Mouse (Mus musculus) embryo, embryonic 10.5 days (tissue): Measurements from ENCODE around the gene Tmem150c.

ENCODE experiments used
- DNase-seq: peaks from one replicate; pipeline ENCODE4 v3.0.0-alpha.2; 2015; ENCODE audit warnings: low spot score

Tmem150c gene

GRCm38 (mm10) chr5:100159638-100159973 lies at the start of gene Tmem150c:
TSS of gene Tmem150c (minus strand) at chr5:100159808.
- DNase-seq: no peak

GRCm38 (mm10) chr5:100209093-100209492 lies 49.5 kb upstream of the Tmem150c start:
- no peak for DNase-seq

DNA sequence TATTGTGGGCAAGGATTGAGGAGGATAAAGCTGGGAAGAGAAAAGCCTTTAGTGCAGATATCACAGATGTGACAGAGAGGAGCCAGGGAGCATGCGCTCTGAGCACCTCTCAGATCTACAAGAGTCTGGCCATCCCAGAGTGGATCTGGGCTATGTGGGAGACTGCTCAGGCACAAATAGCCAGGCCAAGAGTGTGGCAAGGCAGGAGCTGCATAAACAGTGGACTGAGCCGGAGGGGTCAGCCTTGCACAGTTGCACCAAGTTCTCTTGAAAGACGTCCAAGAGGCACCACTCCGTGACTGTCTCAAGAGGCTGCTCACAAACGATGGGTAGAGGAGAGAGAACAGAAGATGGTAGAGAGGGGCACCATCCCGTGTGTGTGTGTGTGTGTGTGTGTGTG lies 47.1 kb upstream of the Tmem150c start:
- no peak for DNase-seq

DNA sequence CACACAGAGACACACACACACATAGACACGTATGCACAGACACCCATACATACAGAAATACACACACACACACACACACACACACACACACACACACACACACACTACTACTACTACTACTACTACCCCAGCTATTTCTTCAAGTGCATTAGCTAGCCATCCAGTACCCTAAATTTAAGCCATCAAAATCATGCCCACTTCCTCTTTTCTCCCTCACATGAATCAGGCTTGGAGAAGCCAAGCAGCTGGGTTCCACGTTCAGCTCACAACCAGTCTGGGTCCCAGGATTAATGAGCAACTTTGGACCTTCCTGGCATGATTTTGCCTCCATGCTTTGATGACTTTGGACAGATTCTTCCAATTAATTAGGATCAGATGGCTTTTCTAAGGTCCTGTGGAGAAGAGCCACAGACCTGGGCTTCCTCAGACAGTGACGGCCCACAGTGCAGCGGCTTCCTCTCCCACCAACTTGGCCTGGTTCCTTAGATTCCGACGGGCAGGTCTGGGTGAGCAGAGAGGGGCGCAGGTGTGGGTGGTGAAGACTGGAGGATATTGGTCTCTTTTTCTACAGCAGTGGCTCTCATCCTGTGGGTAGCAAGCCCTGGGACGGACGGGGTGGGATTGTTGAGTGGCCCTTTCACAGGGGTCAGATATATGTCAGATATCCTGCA lies 46.0 kb upstream of the Tmem150c start:
- no peak for DNase-seq

- peak; percentile 64 for DNase-seq
Observed at GRCm38 (mm10) chr5:100200805-100201204, 41.2 kb upstream of the Tmem150c start.

- no peak for DNase-seq
Observed at GRCm38 (mm10) chr5:100200296-100200695, 40.7 kb upstream of the Tmem150c start.

DNA sequence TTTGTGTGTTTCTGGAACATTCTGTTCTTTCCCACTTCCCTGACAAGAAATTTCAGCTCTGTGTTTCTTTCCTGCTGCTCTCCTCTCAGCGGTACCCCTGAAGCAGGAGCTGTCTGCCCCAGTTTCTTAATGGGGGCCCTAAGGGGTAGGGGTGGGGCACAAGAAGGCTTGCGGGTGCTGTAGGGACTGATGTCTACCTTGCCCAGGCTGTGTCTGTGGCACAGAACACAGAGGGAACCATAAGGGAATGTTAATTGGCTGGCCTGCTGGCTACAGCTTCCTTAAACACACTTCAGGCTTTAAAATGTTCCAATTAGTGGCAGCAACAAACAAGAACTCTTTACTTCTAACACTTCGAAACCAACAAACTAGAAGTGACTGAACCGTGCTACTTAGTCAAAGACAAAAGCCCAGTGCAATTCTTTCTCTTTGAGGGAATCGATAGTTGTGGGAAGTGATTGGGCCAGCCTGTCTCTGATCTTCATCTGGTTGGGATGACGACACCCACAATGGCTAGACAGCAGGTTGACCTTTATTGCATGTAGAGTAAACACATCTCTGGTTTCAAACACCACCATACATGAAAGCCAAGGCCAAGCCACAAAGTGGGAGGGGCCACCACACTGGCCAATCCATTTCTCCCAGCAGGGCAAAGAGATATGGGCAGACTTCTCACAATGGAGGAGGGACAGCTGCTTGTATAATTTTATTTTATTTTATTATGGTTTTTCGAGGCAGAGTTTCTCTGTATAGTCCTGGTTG lies 39.7 kb upstream of the Tmem150c start:
- DNase-seq: no peak

GRCm38 (mm10) chr5:100197476-100197875 lies 37.9 kb upstream of the Tmem150c start:
- no peak for DNase-seq

DNA sequence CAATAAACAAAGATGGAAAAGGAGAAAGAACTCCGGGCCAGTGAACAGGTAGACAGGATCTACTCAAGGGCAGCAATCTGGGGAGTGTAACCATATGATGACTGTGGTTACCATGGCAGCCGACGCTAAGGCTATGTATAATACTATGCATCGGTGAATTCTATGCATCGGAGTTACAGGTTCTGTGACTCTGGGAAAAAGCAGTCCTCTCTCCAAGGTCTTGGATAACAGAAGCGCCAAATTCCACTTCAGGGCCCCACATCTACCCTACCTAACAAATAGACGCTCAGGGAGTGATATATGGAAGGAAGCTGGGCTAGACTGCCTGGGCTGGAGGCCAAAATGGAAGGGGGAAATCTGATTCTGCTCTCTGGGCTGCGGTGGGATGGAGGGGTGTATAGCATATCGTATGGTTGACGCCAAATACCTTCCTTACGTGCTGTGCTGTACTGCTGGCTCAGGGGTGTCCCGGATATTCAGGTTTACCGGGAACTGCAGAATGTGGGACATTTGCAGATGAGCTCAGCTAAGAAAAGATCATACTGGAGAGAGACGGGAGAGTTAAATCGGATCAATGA lies 37.3 kb upstream of the Tmem150c start:
- DNase-seq: no peak

- no peak for DNase-seq
Observed at GRCm38 (mm10) chr5:100196397-100196796, 36.8 kb upstream of the Tmem150c start.

DNA sequence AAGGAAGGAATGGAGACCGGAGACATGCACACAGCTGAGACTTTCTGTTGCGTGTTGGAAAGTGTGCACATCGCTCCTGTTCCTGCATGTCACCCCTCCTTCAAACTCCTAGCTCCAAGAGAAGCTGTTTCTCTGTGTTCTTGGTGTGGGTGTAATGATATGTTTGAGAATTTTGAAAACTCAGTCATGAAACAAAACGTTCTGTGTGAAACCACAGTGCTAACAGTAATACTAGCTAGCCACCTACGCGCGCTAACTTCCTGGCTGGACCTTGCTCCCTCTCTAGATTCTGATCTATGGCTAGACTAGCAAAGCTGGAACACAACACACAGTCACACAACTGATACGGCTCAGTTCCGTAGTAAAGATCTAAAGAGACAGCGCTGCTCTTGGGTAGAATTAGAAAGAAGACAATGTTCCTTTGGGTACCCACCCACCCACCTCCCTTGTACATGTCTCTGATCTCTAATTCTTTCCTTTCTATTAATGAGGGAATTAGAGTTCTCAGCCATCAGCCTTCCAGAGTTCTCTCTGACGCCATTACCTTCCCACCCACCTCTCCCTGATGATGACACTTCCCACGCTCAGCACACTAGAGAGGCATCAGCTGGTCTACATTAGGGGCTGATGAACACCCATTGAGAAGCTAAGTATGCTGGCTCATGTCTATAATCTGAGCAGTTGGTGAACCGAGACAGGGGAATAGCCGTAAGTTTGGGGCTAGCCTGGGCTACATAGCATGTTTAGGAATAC lies 32.0 kb upstream of the Tmem150c start:
- no peak for DNase-seq

DNA sequence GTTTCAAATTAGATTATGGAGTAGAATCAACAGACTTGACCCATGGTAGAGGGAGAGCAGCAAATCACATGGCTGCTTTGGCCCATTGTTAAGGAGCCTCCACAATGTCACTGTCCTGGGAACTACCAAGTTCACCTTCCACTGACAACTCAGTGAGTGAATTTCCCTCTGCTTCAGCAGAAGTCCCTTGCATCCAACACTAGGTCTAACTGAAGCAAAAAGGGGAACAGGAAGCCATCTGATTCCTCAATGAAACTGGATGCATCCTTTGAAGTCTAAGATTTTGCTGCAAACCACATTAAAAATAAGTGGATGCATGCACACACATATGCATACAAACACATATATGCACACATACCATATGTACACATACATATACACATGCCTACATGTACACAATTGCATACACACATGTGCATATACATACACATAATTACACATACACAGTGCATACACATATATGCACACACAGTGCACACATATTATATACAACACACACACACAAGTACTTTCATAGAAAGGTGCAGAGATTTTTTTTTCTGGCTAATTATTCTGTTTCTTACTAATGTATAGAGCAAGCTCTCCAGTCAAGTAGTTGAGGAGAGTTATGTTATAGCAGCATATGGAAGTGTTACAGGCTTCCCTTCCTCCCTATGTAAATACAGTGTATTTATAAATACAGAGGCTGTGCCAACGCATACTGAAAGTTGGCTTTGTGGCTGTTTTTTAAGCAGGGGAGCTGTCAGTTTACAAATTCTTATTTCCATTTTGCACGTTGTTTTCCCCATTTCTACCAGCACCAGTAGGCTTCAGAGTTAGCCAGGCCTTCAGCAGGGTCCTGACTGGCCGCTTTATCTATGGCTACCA lies 27.7 kb upstream of the Tmem150c start:
- DNase-seq: no peak

GRCm38 (mm10) chr5:100186618-100187017 lies 27.0 kb upstream of the Tmem150c start:
- no peak for DNase-seq

DNA sequence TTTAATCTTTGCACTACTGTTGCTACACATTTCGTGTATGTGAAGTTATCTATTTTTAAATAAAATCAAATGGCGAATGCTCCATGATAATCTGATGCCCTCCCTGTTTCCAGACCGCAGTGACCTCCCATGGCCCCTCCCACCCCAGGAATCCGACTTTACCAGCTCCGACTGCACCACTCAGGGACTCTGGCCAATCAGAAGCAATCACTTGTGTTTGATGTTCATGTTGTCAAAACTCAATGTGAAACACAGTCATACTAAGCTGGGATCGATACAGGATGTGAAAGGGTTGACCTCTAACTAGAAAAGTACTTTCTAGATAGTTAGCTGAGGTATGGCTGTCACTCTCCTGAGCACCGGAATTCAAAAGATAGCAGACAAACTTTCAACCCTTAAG lies 26.3 kb upstream of the Tmem150c start:
- DNase-seq: peak; percentile 46

- DNase-seq: no peak
Observed at GRCm38 (mm10) chr5:100181011-100181410, 21.4 kb upstream of the Tmem150c start.

GRCm38 (mm10) chr5:100178781-100179165 lies 19.2 kb upstream of the Tmem150c start:
- DNase-seq: no peak

DNA sequence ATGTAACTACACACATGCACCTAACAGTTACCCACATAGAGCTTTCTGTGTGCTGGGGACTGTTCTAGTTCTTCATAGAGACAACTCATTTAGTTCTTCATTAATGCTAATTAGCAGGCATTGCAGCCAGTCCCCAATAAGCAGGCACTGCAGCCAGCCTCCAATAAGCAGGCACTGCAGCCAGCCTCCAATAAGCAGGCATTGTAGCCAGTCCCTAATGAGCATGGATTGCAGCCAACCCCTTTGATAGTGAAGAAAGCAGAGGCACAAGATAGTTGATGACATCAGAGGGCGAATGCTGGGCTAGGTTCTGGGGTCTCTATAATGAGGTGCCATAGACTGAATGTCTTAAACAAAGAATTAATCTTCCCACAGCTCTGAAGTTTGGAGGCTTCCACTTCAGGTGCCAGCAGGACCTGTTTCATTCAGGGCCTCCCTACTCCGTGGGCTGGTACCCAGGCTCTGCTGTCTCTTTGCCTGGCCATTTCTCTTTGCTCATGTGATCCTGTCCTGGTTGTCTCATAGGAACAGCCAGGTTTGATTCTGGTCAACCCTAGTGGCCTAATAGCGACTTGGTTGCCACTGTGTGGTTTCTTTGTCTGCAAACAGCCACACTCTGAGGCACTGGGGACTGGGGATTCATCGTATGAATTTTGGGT lies 18.6 kb upstream of the Tmem150c start:
- no peak for DNase-seq

DNA sequence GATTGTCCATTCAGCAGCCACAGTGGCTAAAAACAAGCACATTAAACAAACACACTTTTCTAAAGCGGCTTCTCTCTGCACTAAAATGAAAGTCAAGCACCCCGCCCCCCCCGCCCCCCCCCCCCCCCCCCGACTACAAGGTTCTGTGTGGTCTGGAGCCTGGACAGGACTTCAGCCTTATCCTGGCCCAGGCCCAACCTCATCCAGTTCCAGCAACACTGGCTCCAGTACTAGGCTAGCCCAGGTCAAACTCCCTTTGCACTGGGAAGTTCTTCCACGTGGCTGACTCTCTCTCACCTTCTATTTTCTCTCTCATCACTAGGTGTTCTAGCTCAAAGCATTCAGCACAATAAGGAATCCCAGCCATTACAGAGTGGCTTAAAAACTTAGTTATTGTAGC lies 17.9 kb upstream of the Tmem150c start:
- no peak for DNase-seq

DNA sequence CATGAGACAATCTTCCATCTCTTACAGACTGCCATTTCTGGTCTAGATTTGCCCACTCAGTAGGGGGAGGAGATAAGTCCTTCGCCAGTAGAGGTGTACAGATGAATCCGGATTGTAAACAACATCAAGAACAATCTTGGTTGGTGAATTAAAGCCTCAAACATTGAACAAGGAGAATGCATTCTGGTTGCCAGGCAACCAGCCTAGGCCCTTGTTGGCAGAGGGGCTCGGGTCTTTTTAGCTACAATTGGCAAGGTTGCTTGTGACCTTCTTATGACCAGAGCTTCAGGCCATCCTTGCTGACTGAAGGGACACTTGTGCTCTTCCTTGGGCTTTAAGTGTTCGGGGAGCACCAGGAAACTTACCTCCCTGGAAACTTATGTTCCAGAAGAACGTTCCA lies 16.5 kb upstream of the Tmem150c start:
- peak; percentile 29 for DNase-seq

- DNase-seq: no peak
Observed at GRCm38 (mm10) chr5:100175582-100175981, 16.0 kb upstream of the Tmem150c start.

GRCm38 (mm10) chr5:100172104-100172503 lies 12.5 kb upstream of the Tmem150c start:
- DNase-seq: no peak
